Mouse (Mus musculus): ENCODE data around the gene Epb41. TPM values are rescaled to one million over a fixed set of nuclear protein-coding genes. Genes with fewer than 3 reads are reported as not detected.

Epb41 gene
- polyA plus RNA-seq, 1 experiment from 2014 or later, result 22.2 TPM

DNA sequence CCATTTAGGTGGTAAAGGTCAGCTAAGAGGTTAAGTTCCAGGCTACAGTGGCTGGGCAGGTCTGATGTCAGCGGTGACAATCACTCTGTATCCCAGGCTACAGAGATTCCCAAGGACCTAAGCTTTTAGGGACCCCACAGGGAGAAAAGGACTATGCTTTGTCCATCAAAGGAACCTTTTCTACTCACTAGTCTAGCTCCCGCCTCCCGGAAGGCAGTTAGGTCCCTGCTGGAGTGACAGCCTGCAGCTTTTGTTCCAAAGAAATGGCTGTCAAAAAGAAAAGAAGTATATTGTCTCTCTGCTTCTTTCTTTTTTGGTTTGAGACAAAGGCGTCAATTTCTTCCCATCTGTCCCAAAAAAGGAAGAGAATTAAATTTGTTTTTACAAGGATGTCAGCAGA is 36.1 kb upstream of the Epb41 start:
- no peak for TF ChIP-seq CTCF (IDR thresholded peaks at IDR 0.05; ENCODE audit: low read depth)
- H3K4me3 ChIP-seq (ENCODE audit: low read depth, low read length), result no peak overlapping the region
- H3K4me1 ChIP-seq (replicated peaks; ENCODE audit: control insufficient read depth, insufficient read depth, low read length), result no peaks in the 10 kb centered on the region
- 79% methylated on average over 4 of the region's 4 CpGs for WGBS
- no peaks in the 10 kb centered on the region for H3K9me3 ChIP-seq (ENCODE audit: control insufficient read depth)
- no peak overlapping the region for H3K9ac ChIP-seq (ENCODE audit: low read depth, low read length)
- H3K4me2 ChIP-seq (replicated peaks; ENCODE audit: low read depth), result no peak overlapping the region
- no peak for ATAC-seq
- no peaks in the 10 kb centered on the region for H3K27me3 ChIP-seq (replicated peaks; ENCODE audit: control insufficient read depth, insufficient read depth, low read length)
- no peak overlapping the region for H3K27ac ChIP-seq (ENCODE audit: low read depth, low read length)
- no peaks in the 10 kb centered on the region for H3K36me3 ChIP-seq (ENCODE audit: control insufficient read depth, insufficient read depth)

DNA sequence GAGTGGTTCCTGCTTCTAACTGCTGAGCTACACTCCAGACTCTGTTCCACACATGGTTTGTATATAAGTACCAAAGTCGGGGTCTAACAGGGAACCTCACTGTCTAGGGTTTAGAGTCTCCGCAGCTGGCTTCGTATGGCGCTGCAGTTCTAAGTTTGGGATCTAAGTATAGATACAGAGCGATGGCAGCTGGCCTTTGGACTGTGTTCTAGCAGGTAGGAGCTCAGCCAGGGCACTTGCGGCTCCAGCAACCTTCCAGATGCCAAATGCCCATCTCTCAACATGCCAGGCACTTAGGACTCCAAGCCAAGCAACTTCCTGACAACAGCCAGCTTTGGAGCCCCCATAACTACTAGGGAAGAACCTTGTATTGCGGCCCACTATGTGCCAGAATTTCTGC is 33.1 kb upstream of the Epb41 start:
- WGBS, result 90% methylated on average over 7 of the region's 7 CpGs
- Histone ChIP-seq H3K4me3 (ENCODE audit: low read depth, low read length) (no peak overlapping the region), H3K9me3 (ENCODE audit: control insufficient read depth) (no peaks in the 10 kb centered on the region), H3K4me1 (replicated peaks; ENCODE audit: control insufficient read depth, insufficient read depth, low read length) (no peaks in the 10 kb centered on the region), H3K4me2 (replicated peaks; ENCODE audit: low read depth) (no peak overlapping the region), H3K27me3 (replicated peaks; ENCODE audit: control insufficient read depth, insufficient read depth, low read length) (no peaks in the 10 kb centered on the region), H3K27ac (ENCODE audit: low read depth, low read length) (no peak overlapping the region), H3K9ac (ENCODE audit: low read depth, low read length) (no peak overlapping the region), H3K36me3 (ENCODE audit: control insufficient read depth, insufficient read depth) (no peaks in the 10 kb centered on the region)
- no peak for ATAC-seq
- no peak for TF ChIP-seq CTCF (IDR thresholded peaks at IDR 0.05; ENCODE audit: low read depth)

DNA sequence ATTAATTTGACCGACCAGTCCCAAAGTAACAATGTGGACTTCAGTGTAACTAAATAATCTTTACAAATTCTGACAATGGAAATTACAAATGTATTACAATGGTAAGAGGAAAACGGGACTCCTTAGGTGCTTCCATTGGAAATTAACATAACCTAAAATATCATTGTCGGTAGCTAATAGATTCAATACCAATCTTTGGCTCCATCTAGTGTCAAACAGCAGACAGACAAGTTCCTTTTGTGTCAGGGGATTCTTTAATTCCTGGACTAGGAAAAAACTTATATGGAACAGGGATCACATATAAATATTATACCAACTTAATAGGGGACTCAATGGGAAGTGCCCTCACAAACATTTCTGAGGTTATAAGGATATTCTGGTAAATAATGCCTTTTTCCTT is 26.0 kb upstream of the Epb41 start:
- TF ChIP-seq CTCF (IDR thresholded peaks at IDR 0.05; ENCODE audit: low read depth), result peak; percentile 75
- Histone ChIP-seq H3K4me2 (replicated peaks; ENCODE audit: low read depth) (no peak overlapping the region), H3K9ac (ENCODE audit: low read depth, low read length) (no peak overlapping the region), H3K36me3 (ENCODE audit: control insufficient read depth, insufficient read depth) (no peaks in the 10 kb centered on the region), H3K4me1 (replicated peaks; ENCODE audit: control insufficient read depth, insufficient read depth, low read length) (no peaks in the 10 kb centered on the region; the same call in 1 of the 2 replicates), H3K4me3 (ENCODE audit: low read depth, low read length) (no peak overlapping the region), H3K27ac (ENCODE audit: low read depth, low read length) (no peak overlapping the region), H3K27me3 (replicated peaks; ENCODE audit: control insufficient read depth, insufficient read depth, low read length) (no peaks in the 10 kb centered on the region), H3K9me3 (ENCODE audit: control insufficient read depth) (no peaks in the 10 kb centered on the region)
- 34% methylated on average over 3 of the region's 3 CpGs for WGBS
- no peak for ATAC-seq

GRCm38 (mm10) chr4:132099548-132099947 is 24.4 kb upstream of the Epb41 start:
- Histone ChIP-seq H3K4me3 (ENCODE audit: low read depth, low read length) (no peak overlapping the region), H3K4me1 (replicated peaks; ENCODE audit: control insufficient read depth, insufficient read depth, low read length) (no peaks in the 10 kb centered on the region; the same call in 1 of the 2 replicates), H3K27ac (ENCODE audit: low read depth, low read length) (no peak overlapping the region), H3K9me3 (ENCODE audit: control insufficient read depth) (no peaks in the 10 kb centered on the region), H3K4me2 (replicated peaks; ENCODE audit: low read depth) (no peak overlapping the region), H3K27me3 (replicated peaks; ENCODE audit: control insufficient read depth, insufficient read depth, low read length) (no peaks in the 10 kb centered on the region), H3K36me3 (ENCODE audit: control insufficient read depth, insufficient read depth) (no peaks in the 10 kb centered on the region), H3K9ac (ENCODE audit: low read depth, low read length) (no peak overlapping the region)
- TF ChIP-seq CTCF (IDR thresholded peaks at IDR 0.05; ENCODE audit: low read depth), result no peak
- 75% methylated on average over 5 of the region's 5 CpGs for WGBS
- no peak for ATAC-seq

GRCm38 (mm10) chr4:132095043-132095442 is 19.9 kb upstream of the Epb41 start:
- Histone ChIP-seq H3K4me3 (ENCODE audit: low read depth, low read length) (no peak overlapping the region), H3K4me1 (replicated peaks; ENCODE audit: control insufficient read depth, insufficient read depth, low read length) (no peaks in the 10 kb centered on the region; the same call in none of the 2 replicates), H3K9ac (ENCODE audit: low read depth, low read length) (no peak overlapping the region), H3K36me3 (ENCODE audit: control insufficient read depth, insufficient read depth) (no peaks in the 10 kb centered on the region), H3K4me2 (replicated peaks; ENCODE audit: low read depth) (no peak overlapping the region), H3K27ac (ENCODE audit: low read depth, low read length) (peak overlapping the region; percentile 88), H3K27me3 (replicated peaks; ENCODE audit: control insufficient read depth, insufficient read depth, low read length) (no peaks in the 10 kb centered on the region), H3K9me3 (ENCODE audit: control insufficient read depth) (no peaks in the 10 kb centered on the region)
- peak; percentile 81 for ATAC-seq
- no peak for TF ChIP-seq CTCF (IDR thresholded peaks at IDR 0.05; ENCODE audit: low read depth)
- WGBS, result 44% methylated on average over 7 of the region's 7 CpGs

DNA sequence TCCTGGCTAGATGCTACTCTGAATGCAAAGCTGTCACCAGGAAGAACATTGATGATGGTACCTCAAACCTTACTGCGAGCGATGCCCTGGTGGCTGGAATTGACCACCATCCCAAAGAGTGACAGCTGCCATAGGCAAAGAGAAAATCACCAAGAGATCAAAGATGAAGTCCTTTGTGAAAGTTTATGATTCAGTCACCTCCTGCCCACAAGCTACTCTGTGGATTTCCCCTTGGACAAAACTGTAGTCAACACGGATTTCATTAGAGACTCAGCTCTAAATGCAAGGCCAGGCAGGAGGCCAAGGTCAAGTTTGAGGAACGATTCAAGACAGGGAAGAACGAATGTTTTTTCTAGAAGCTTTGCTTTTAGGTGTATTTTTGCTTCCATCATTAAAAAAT is 18.8 kb upstream of the Epb41 start:
- H3K36me3 ChIP-seq (ENCODE audit: control insufficient read depth, insufficient read depth), result no peaks in the 10 kb centered on the region
- peak overlapping the region; percentile 50; the same call in 1 of the 2 replicates for H3K27ac ChIP-seq (ENCODE audit: low read depth, low read length)
- H3K4me3 ChIP-seq (ENCODE audit: low read depth, low read length), result no peak overlapping the region
- 77% methylated on average over 5 of the region's 5 CpGs for WGBS
- H3K27me3 ChIP-seq (replicated peaks; ENCODE audit: control insufficient read depth, insufficient read depth, low read length), result no peaks in the 10 kb centered on the region
- no peaks in the 10 kb centered on the region; the same call in none of the 2 replicates for H3K4me1 ChIP-seq (replicated peaks; ENCODE audit: control insufficient read depth, insufficient read depth, low read length)
- ATAC-seq, result no peak
- TF ChIP-seq CTCF (IDR thresholded peaks at IDR 0.05; ENCODE audit: low read depth), result no peak
- H3K4me2 ChIP-seq (replicated peaks; ENCODE audit: low read depth), result no peak overlapping the region
- H3K9ac ChIP-seq (ENCODE audit: low read depth, low read length), result no peak overlapping the region
- no peaks in the 10 kb centered on the region for H3K9me3 ChIP-seq (ENCODE audit: control insufficient read depth)

DNA sequence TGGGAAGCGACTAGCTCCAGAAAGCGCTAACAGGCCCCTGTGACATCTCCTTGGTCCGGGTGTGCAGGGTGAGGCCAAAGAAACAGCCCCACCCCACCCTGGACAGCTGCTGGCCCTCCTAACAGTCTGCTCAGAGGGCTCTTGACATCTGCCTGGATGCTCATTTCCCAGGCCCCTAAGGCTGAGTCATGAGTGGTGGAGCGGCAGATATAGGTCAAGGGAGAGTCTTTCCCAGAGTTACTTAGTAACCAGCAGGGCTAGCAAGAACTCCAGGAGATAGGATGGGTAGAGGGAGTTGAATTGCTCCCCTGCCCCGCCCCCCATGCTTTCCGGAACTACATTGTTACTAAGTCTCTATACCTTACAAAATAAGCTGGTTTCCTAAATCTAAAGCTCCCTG is 18.0 kb upstream of the Epb41 start:
- Histone ChIP-seq H3K9ac (ENCODE audit: low read depth, low read length) (no peak overlapping the region), H3K9me3 (ENCODE audit: control insufficient read depth) (no peaks in the 10 kb centered on the region), H3K4me3 (ENCODE audit: low read depth, low read length) (no peak overlapping the region), H3K27me3 (replicated peaks; ENCODE audit: control insufficient read depth, insufficient read depth, low read length) (no peaks in the 10 kb centered on the region), H3K4me1 (replicated peaks; ENCODE audit: control insufficient read depth, insufficient read depth, low read length) (no peaks in the 10 kb centered on the region; the same call in none of the 2 replicates), H3K36me3 (ENCODE audit: control insufficient read depth, insufficient read depth) (no peaks in the 10 kb centered on the region), H3K27ac (ENCODE audit: low read depth, low read length) (peak overlapping the region; percentile 75), H3K4me2 (replicated peaks; ENCODE audit: low read depth) (peak overlapping the region; percentile 22)
- peak; percentile 70 for ATAC-seq
- WGBS, result 36% methylated on average over 6 of the region's 6 CpGs
- TF ChIP-seq CTCF (IDR thresholded peaks at IDR 0.05; ENCODE audit: low read depth), result no peak
